Mouse (Mus musculus): ENCODE results near the gene 4930556J24Rik.

DNA sequence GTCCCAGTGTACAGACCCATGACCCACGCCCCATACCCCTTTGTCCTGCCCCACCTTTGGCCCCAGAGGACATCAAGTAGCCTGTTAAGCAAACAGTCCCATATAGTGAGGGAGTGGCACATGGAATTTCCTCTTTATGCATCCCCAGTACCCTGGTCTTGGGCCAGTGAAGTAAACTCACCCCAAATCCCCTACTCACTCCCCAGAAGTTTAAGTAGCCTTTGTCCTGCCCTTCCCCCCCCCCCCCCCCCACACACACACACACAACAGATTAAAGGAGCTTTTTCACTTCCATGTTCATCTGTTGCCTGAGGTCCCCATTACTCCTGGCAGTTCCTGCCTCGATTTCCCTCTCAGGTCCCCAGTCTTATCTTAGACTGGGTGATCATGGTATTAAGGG, 46.7 kb upstream of the 4930556J24Rik start:
- no peak for TF ChIP-seq CTCF (IDR thresholded peaks at IDR 0.05; ENCODE audit: low read depth)
- TF ChIP-seq EP300 (IDR thresholded peaks at IDR 0.05; ENCODE audit: low read depth), result no peak

Measured in heart, postnatal 0 days (tissue).